Mouse (Mus musculus): Measurements from ENCODE around the gene Gm20708.

DNA sequence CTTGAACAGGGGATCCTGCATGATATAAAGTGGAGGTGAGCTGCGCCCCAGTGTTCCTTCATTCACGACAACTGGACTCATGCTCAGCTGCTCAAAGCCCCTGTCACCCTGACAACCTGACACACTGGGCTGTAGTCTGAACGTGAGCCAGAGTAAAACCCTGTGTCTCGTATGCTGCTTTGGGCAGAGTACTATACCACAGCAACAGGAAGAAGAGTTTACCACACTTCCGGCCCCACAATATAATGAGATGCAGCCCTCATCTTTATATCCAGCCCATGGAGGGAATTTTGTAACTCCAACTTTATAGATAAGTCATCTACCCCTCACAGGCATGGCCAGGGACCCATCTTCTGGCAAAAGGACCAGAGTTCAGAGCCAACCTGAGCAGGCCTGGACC, 32.4 kb upstream of the Gm20708 start:
- TF ChIP-seq POLR2A (IDR thresholded peaks at IDR 0.05; ENCODE audit: control insufficient read depth, low read depth, low read length), result no peak
- TF ChIP-seq CTCF (IDR thresholded peaks at IDR 0.05; ENCODE audit: control insufficient read depth, insufficient read depth, insufficient replicate concordance, low read depth, low read length), result no peak
